Mouse (Mus musculus) MEL (cell line): ENCODE measurements around the gene Kpna2. TPM values are rescaled to one million over a fixed set of nuclear protein-coding genes. Genes with fewer than 3 reads are reported as not detected.

Experiments used
- DNase-seq: peaks from one replicate; pipeline ENCODE4 v3.0.0; 2011; ENCODE audit warnings: low read depth, low spot score
- H3K27ac ChIP-seq: 2 replicates; pipeline ENCODE4 v1.5.1; 2012; ENCODE audit warnings: low read depth, mild to moderate bottlenecking, control low read depth, low read length, moderate library complexity; ENCODE audit not compliant: control insufficient read depth
- H3K27me3 ChIP-seq, 2 experiments: fragments of 150-350 bp in 1 of 2; sonication (generic) in 1 of 2; 2 replicates each; pipeline ENCODE4 v1.6.1; 2012; ENCODE audit warnings: low read length in 2 of 2, mild to moderate bottlenecking in 2 of 2, improper control_type of control experiment in 1 of 2, moderate library complexity in 1 of 2; ENCODE audit not compliant: insufficient read depth in 2 of 2, control insufficient read depth in 1 of 2
- H3K36me3 ChIP-seq, 2 experiments: 2 replicates each; pipeline ENCODE4 v1.6.1; 2012 to 2014; ENCODE audit warnings: low read length in 2 of 2, improper control_type of control experiment in 1 of 2, inconsistent platforms in 1 of 2, mild to moderate bottlenecking in 1 of 2; ENCODE audit not compliant: insufficient read depth in 2 of 2, control insufficient read depth in 1 of 2
- H3K4me1 ChIP-seq, 2 experiments: fragments of 150-350 bp in 1 of 2; sonication (generic) in 1 of 2; 2 replicates each; pipeline ENCODE4 v1.6.1; 2012; ENCODE audit warnings: low read length in 2 of 2, improper control_type of control experiment in 1 of 2, mild to moderate bottlenecking in 1 of 2; ENCODE audit not compliant: insufficient read depth in 2 of 2, control insufficient read depth in 1 of 2
- H3K4me3 ChIP-seq, 2 experiments: fragments of 150-350 bp in 1 of 2; sonication (generic) in 1 of 2; 2 replicates each; pipeline ENCODE4 v1.5.1; 2012; ENCODE audit warnings: low read depth in 2 of 2, low read length in 2 of 2, mild to moderate bottlenecking in 2 of 2, moderate library complexity in 2 of 2, control low read depth in 1 of 2, improper control_type of control experiment in 1 of 2; ENCODE audit not compliant: control insufficient read depth in 1 of 2, insufficient read depth in 1 of 2
- H3K79me2 ChIP-seq: 2 replicates; pipeline ENCODE4 v1.6.1; 2012; ENCODE audit warnings: mild to moderate bottlenecking, low read length, moderate library complexity; ENCODE audit not compliant: control insufficient read depth, poor library complexity, insufficient read depth
- H3K9ac ChIP-seq: 2 replicates; pipeline ENCODE4 v1.6.1; 2012; ENCODE audit warnings: low read depth, mild to moderate bottlenecking, control low read depth, low read length, moderate library complexity; ENCODE audit not compliant: control insufficient read depth, poor library complexity, severe bottlenecking
- H3K9me3 ChIP-seq: fragments of 150-350 bp; sonication (generic); replicated peaks from 2 replicates; pipeline ENCODE4 v1.6.1; 2012; ENCODE audit warnings: mild to moderate bottlenecking, low read length, improper control_type of control experiment, moderate library complexity; ENCODE audit not compliant: insufficient read depth
- CHD1 ChIP-seq: IDR thresholded peaks from 2 replicates; pipeline ENCODE4 v1.6.1; 2012; ENCODE audit warnings: low read depth, mild to moderate bottlenecking, inconsistent platforms, low read length, improper control_type of control experiment
- E2F4 ChIP-seq: IDR thresholded peaks from 2 replicates; pipeline ENCODE4 v1.6.1; 2011; ENCODE audit warnings: low read depth, low read length, improper control_type of control experiment, borderline replicate concordance
- EP300 ChIP-seq, 2 experiments: IDR thresholded peaks; 2 replicates each; pipeline ENCODE4 v1.6.1; 2011; ENCODE audit warnings: improper control_type of control experiment in 2 of 2, low read length in 2 of 2, low read depth in 1 of 2, mild to moderate bottlenecking in 1 of 2
- ETS1 ChIP-seq: IDR thresholded peaks from 2 replicates; pipeline ENCODE4 v1.6.1; 2012; ENCODE audit warnings: low read depth, mild to moderate bottlenecking, inconsistent platforms, low read length, improper control_type of control experiment, moderate library complexity
- GATA1 ChIP-seq: IDR thresholded peaks from 2 replicates; pipeline ENCODE4 v1.6.1; 2011; ENCODE audit warnings: low read depth, low read length, improper control_type of control experiment
- HCFC1 ChIP-seq: IDR thresholded peaks from 2 replicates; pipeline ENCODE4 v1.6.1; 2012; ENCODE audit warnings: low read depth, mild to moderate bottlenecking, inconsistent platforms, low read length, improper control_type of control experiment, moderate library complexity
- JUND ChIP-seq: IDR thresholded peaks from 2 replicates; pipeline ENCODE4 v1.6.1; 2011; ENCODE audit warnings: low read depth, mild to moderate bottlenecking, improper control_type of control experiment, low read length
- KAT2A ChIP-seq: conservative IDR thresholded peaks from 2 replicates; pipeline ENCODE4 v1.6.1; 2012; ENCODE audit warnings: low read depth, low read length, improper control_type of control experiment, inconsistent platforms
- MAFK ChIP-seq: IDR thresholded peaks from 2 replicates; pipeline ENCODE4 v1.6.1; 2011; ENCODE audit warnings: low read depth, mild to moderate bottlenecking, low read length, improper control_type of control experiment, borderline replicate concordance
- MAZ ChIP-seq: IDR thresholded peaks from 2 replicates; pipeline ENCODE4 v1.6.1; 2012; ENCODE audit warnings: low read depth, mild to moderate bottlenecking, inconsistent platforms, low read length, improper control_type of control experiment
- MXI1 ChIP-seq: IDR thresholded peaks from 2 replicates; pipeline ENCODE4 v1.6.1; 2011; ENCODE audit warnings: mild to moderate bottlenecking, low read depth, low read length, improper control_type of control experiment
- POLR2A ChIP-seq, 2 experiments: IDR thresholded peaks; 2 replicates each; pipeline ENCODE4 v1.6.1; 2011 to 2012; ENCODE audit warnings: low read length in 2 of 2, mild to moderate bottlenecking in 2 of 2, control low read depth in 1 of 2, improper control_type of control experiment in 1 of 2, low read depth in 1 of 2, moderate library complexity in 1 of 2; ENCODE audit not compliant: control insufficient read depth in 1 of 2, insufficient read depth in 1 of 2, poor library complexity in 1 of 2
- POLR2AphosphoS2 ChIP-seq: IDR thresholded peaks from 2 replicates; pipeline ENCODE4 v1.6.1; 2011; ENCODE audit warnings: low read length, improper control_type of control experiment
- POLR2AphosphoS5 ChIP-seq: IDR thresholded peaks from 2 replicates; pipeline ENCODE4 v1.6.1; 2012; ENCODE audit warnings: low read depth, borderline replicate concordance, mild to moderate bottlenecking, inconsistent platforms, low read length, moderate library complexity, mixed read lengths
- SIN3A ChIP-seq: IDR thresholded peaks from 2 replicates; pipeline ENCODE4 v1.6.1; 2012; ENCODE audit warnings: low read length, improper control_type of control experiment, inconsistent platforms
- TCF12 ChIP-seq: IDR thresholded peaks from 2 replicates; pipeline ENCODE4 v1.6.1; 2014; ENCODE audit warnings: low read depth, mild to moderate bottlenecking, inconsistent platforms, low read length, improper control_type of control experiment, moderate library complexity
- UBTF ChIP-seq: IDR thresholded peaks from 2 replicates; pipeline ENCODE4 v1.6.1; 2012; ENCODE audit warnings: low read depth, mild to moderate bottlenecking, inconsistent platforms, low read length, improper control_type of control experiment, moderate library complexity, borderline replicate concordance; ENCODE audit not compliant: insufficient read depth
- ZC3H11A ChIP-seq: IDR thresholded peaks from 2 replicates; pipeline ENCODE4 v1.6.1; 2012; ENCODE audit warnings: low read depth, mild to moderate bottlenecking, inconsistent platforms, low read length, improper control_type of control experiment
- ZMIZ1 ChIP-seq: IDR thresholded peaks from 2 replicates; pipeline ENCODE4 v1.6.1; 2012; ENCODE audit warnings: low read depth, mild to moderate bottlenecking, inconsistent platforms, low read length, improper control_type of control experiment, moderate library complexity
- ZNF384 ChIP-seq: IDR thresholded peaks from 2 replicates; pipeline ENCODE4 v1.6.1; 2012; ENCODE audit warnings: low read depth, mild to moderate bottlenecking, inconsistent platforms, low read length, improper control_type of control experiment
- polyA plus RNA-seq, 2 experiments: library from polyadenylated mRNA; stranded (reverse) in 1 of 2; unstranded in 1 of 2; fragments of >175 nt in 1 of 2; fragments of >200 nt in 1 of 2; gene quantifications; 2 replicates each; pipeline versions ENCODE4 v1.2.1 to v1.2.4; 2012; ENCODE audit warnings: low replicate concordance in 2 of 2, low read depth in 1 of 2; ENCODE audit not compliant: insufficient read length in 2 of 2, insufficient read depth in 1 of 2, missing spikeins in 1 of 2
- total RNA-seq: library from RNA; depleted of rRNA; stranded (reverse); fragments of 300-350 nt; gene quantifications from 2 replicates; pipeline ENCODE4 v1.2.3, GENCODE M21; 2012

Gene Kpna2
- total and polyA plus RNA-seq, 3 experiments = 13.2 to 216 TPM; not detected in 1

GRCm38 (mm10) chr11:107043361-107043760, 44.0 kb upstream of the Kpna2 start:
- TF ChIP-seq GATA1 (no peak), ZC3H11A (no peak), KAT2A (no peak), EP300 (IDR thresholded peaks at IDR 0.05; ENCODE audit: low read depth in 1 of 2, low read length in 2 of 2) (no peak), E2F4 (no peak), CHD1 (no peak), SIN3A (no peak), JUND (no peak), ZNF384 (no peak), TCF12 (no peak), MXI1 (no peak), HCFC1 (no peak)
- TF ChIP-seq, all 39 proteins: peak for 0
- H3K4me1 ChIP-seq = peaks cover 4% of the 10 kb centered on the region in 2 experiments
- DNase-seq = no peak
- no peak overlapping the region for H3K9ac ChIP-seq
- H3K27me3 ChIP-seq = no peaks in the 10 kb centered on the region
- H3K79me2 ChIP-seq = no peaks in the 10 kb centered on the region
- H3K36me3 ChIP-seq = peaks cover 7 to 43% of the 10 kb centered on the region in 2 experiments
- H3K9me3 ChIP-seq = no peaks in the 10 kb centered on the region
- H3K4me3 ChIP-seq = no peak overlapping the region
- no peak overlapping the region for H3K27ac ChIP-seq

GRCm38 (mm10) chr11:107041396-107041795, 42.1 kb upstream of the Kpna2 start:
- TF ChIP-seq POLR2AphosphoS5 = no peak
- no peak for TF ChIP-seq JUND
- no peak for TF ChIP-seq HCFC1
- TF ChIP-seq MAFK = no peak
- no peak for TF ChIP-seq EP300 (IDR thresholded peaks at IDR 0.05; ENCODE audit: low read depth in 1 of 2, low read length in 2 of 2)
- TF ChIP-seq POLR2AphosphoS2 = no peak
- no peak for TF ChIP-seq POLR2A (IDR thresholded peaks at IDR 0.05; ENCODE audit: control insufficient read depth in 1 of 2, insufficient read depth in 1 of 2, low read depth in 1 of 2, low read length in 2 of 2, poor library complexity in 1 of 2)
- no peak for TF ChIP-seq ZMIZ1
- no peak for TF ChIP-seq MAZ
- TF ChIP-seq UBTF = no peak
- TF ChIP-seq ETS1 = no peak
- TF ChIP-seq ZNF384 = no peak
- Histone ChIP-seq H3K4me3 (no peak overlapping the region), H3K36me3 (peaks cover 7 to 34% of the 10 kb centered on the region in 2 experiments), H3K27ac (no peak overlapping the region), H3K27me3 (no peaks in the 10 kb centered on the region), H3K9me3 (no peaks in the 10 kb centered on the region), H3K4me1 (peaks cover 4% of the 10 kb centered on the region in 2 experiments), H3K79me2 (no peaks in the 10 kb centered on the region), H3K9ac (no peak overlapping the region)
- DNase-seq = no peak
